Mouse (Mus musculus) megakaryocyte, embryonic 14.5 days (primary cell): Measurements from ENCODE around the gene Tmem273.

Experiments
- FLI1 ChIP-seq: IDR thresholded peaks from 2 replicates; pipeline ENCODE4 v1.6.1; 2012; ENCODE audit warnings: low read length, inconsistent platforms, mixed read lengths
- GATA1 ChIP-seq: IDR thresholded peaks from 3 replicates; pipeline ENCODE4 v1.6.1; 2012; ENCODE audit warnings: mixed read lengths, low read length, inconsistent platforms, borderline replicate concordance

- TF ChIP-seq GATA1 = no peak
- no peak for TF ChIP-seq FLI1
Measured at GRCm38 (mm10) chr14:32859831-32860569, 74.2 kb downstream of the Tmem273 start.
